Mouse (Mus musculus) limb, embryonic 12.5 days (tissue): ENCODE measurements around the gene Etv6. TPM values are rescaled to one million over a fixed set of nuclear protein-coding genes. Genes with fewer than 3 reads are reported as not detected.

Experiments used
- ATAC-seq: fragments of 200-750 bp; cut with Nextera tagmentation; 2 replicates; pipeline ENCODE4 v1.8.0; 2017; ENCODE audit warnings: low read depth, moderate TSS enrichment; ENCODE audit not compliant: insufficient number of reproducible peaks, insufficient read depth, low FRiP score, low TSS enrichment
- H3K27ac ChIP-seq: fragments of 300-500 bp; sonication (generic); 2 replicates; pipeline ENCODE4 v1.5.1; 2016; ENCODE audit warnings: mild to moderate bottlenecking, moderate library complexity
- H3K27me3 ChIP-seq: fragments of 300-500 bp; sonication (generic); 2 replicates; pipeline ENCODE4 v1.6.1; 2016; ENCODE audit warnings: mild to moderate bottlenecking, moderate library complexity
- H3K36me3 ChIP-seq: fragments of 300-500 bp; sonication (generic); 2 replicates; pipeline ENCODE4 v1.6.1; 2016; ENCODE audit warnings: mild to moderate bottlenecking, moderate library complexity
- H3K4me1 ChIP-seq: fragments of 300-500 bp; sonication (generic); replicated peaks from 2 replicates; pipeline ENCODE4 v1.6.1; 2016
- H3K4me2 ChIP-seq: fragments of 300-500 bp; sonication (generic); 2 replicates; pipeline ENCODE4 v1.6.1; 2016; ENCODE audit warnings: mild to moderate bottlenecking, moderate library complexity
- H3K4me3 ChIP-seq: fragments of 300-500 bp; sonication (generic); replicated peaks from 2 replicates; pipeline ENCODE4 v1.5.1; 2016; ENCODE audit warnings: mild to moderate bottlenecking
- H3K9ac ChIP-seq: fragments of 300-500 bp; sonication (generic); replicated peaks from 2 replicates; pipeline ENCODE4 v1.6.1; 2016; ENCODE audit warnings: mild to moderate bottlenecking, moderate library complexity
- H3K9me3 ChIP-seq: fragments of 300-500 bp; sonication (generic); 2 replicates; pipeline ENCODE4 v1.6.1; 2016; ENCODE audit warnings: mild to moderate bottlenecking, moderate library complexity
- WGBS: fragments of 180-500 bp; shearing (Covaris S2); methylation state at CpG from one replicate; pipeline ENCODE4 v1.1.7; 2016; 5-methylcytosine and 5-hydroxymethylcytosine counted together
- polyA plus RNA-seq: library from polyadenylated mRNA; unstranded; fragments of >200 nt; fragmentation: Nextera tagmentation; extraction: Ambion mirVana; gene quantifications from 2 replicates; pipeline ENCODE4 v1.2.1, GENCODE M21; 2016

Etv6 gene
- polyA plus RNA-seq, 1 experiment from 2014 or later, result 16.3 TPM

GRCm38 (mm10) chr6:134123474-134123873 is 88.0 kb downstream of the Etv6 start:
- Histone ChIP-seq H3K27me3 (no peaks in the 10 kb centered on the region), H3K4me2 (no peak overlapping the region), H3K9ac (no peak overlapping the region), H3K4me3 (no peak overlapping the region), H3K27ac (no peak overlapping the region), H3K36me3 (0 out of 2 replicates have a peak, but pooled peaks cover 2% of the 10 kb centered on the region), H3K4me1 (peaks cover 25% of the 10 kb centered on the region), H3K9me3 (no peaks in the 10 kb centered on the region)
- no peak for ATAC-seq
- WGBS, result 85% methylated on average over 7 of the region's 7 CpGs

- Histone ChIP-seq H3K4me3 (no peak overlapping the region), H3K4me2 (no peak overlapping the region), H3K27ac (no peak overlapping the region), H3K36me3 (peaks cover 5% of the 10 kb centered on the region; the same call in 1 of the 2 replicates), H3K9me3 (no peaks in the 10 kb centered on the region), H3K9ac (no peak overlapping the region), H3K27me3 (no peaks in the 10 kb centered on the region), H3K4me1 (peaks cover 19% of the 10 kb centered on the region)
- ATAC-seq, result no peak
- 95% methylated on average over 10 of the region's 10 CpGs for WGBS
Measured at GRCm38 (mm10) chr6:134124256-134124655, 88.8 kb downstream of the Etv6 start.

- Histone ChIP-seq H3K27ac (peak overlapping the region; percentile 32), H3K27me3 (no peaks in the 10 kb centered on the region), H3K36me3 (peaks cover 14% of the 10 kb centered on the region; the same call in 1 of the 2 replicates), H3K4me1 (peaks cover 15% of the 10 kb centered on the region), H3K4me3 (no peak overlapping the region), H3K4me2 (no peak overlapping the region), H3K9ac (no peak overlapping the region), H3K9me3 (no peaks in the 10 kb centered on the region)
- ATAC-seq, result peak; percentile 74; the same call in 1 of the 2 replicates
- WGBS, result 48% methylated on average over 6 of the region's 6 CpGs
Measured at GRCm38 (mm10) chr6:134127996-134128395, 92.5 kb downstream of the Etv6 start.

GRCm38 (mm10) chr6:134128594-134128993 is 93.1 kb downstream of the Etv6 start:
- no peak for ATAC-seq
- Histone ChIP-seq H3K36me3 (peaks cover 14% of the 10 kb centered on the region; the same call in 1 of the 2 replicates), H3K4me1 (peaks cover 15% of the 10 kb centered on the region), H3K9me3 (no peaks in the 10 kb centered on the region), H3K27ac (peak overlapping the region; percentile 32), H3K4me2 (no peak overlapping the region), H3K4me3 (no peak overlapping the region), H3K9ac (no peak overlapping the region), H3K27me3 (no peaks in the 10 kb centered on the region)
- 68% methylated on average over 13 of the region's 13 CpGs for WGBS

- no peak for ATAC-seq
- no peak overlapping the region for H3K27ac ChIP-seq
- H3K9me3 ChIP-seq, result no peaks in the 10 kb centered on the region
- no peak overlapping the region for H3K4me3 ChIP-seq
- peaks cover 11% of the 10 kb centered on the region; the same call in 1 of the 2 replicates for H3K36me3 ChIP-seq
- peaks cover 15% of the 10 kb centered on the region for H3K4me1 ChIP-seq
- H3K9ac ChIP-seq, result no peak overlapping the region
- H3K27me3 ChIP-seq, result no peaks in the 10 kb centered on the region
- 93% methylated on average over 7 of the region's 7 CpGs for WGBS
- H3K4me2 ChIP-seq, result no peak overlapping the region
Measured at GRCm38 (mm10) chr6:134129848-134130247, 94.3 kb downstream of the Etv6 start.

- peaks cover 15% of the 10 kb centered on the region for H3K4me1 ChIP-seq
- no peak overlapping the region for H3K4me2 ChIP-seq
- H3K9me3 ChIP-seq, result no peaks in the 10 kb centered on the region
- no peak overlapping the region for H3K9ac ChIP-seq
- ATAC-seq, result no peak
- 92% methylated on average over 5 of the region's 5 CpGs for WGBS
- H3K27ac ChIP-seq, result no peak overlapping the region
- H3K36me3 ChIP-seq, result peaks cover 11% of the 10 kb centered on the region; the same call in 1 of the 2 replicates
- H3K27me3 ChIP-seq, result no peaks in the 10 kb centered on the region
- H3K4me3 ChIP-seq, result no peak overlapping the region
Measured at GRCm38 (mm10) chr6:134130816-134131215, 95.3 kb downstream of the Etv6 start.

GRCm38 (mm10) chr6:134131601-134132000 is 96.1 kb downstream of the Etv6 start:
- Histone ChIP-seq H3K4me3 (no peak overlapping the region), H3K36me3 (peaks cover 11% of the 10 kb centered on the region; the same call in 1 of the 2 replicates), H3K27me3 (no peaks in the 10 kb centered on the region), H3K4me1 (peaks cover 15% of the 10 kb centered on the region), H3K27ac (no peak overlapping the region), H3K4me2 (no peak overlapping the region), H3K9ac (no peak overlapping the region), H3K9me3 (no peaks in the 10 kb centered on the region)
- ATAC-seq, result no peak
- 90% methylated on average over 2 of the region's 2 CpGs for WGBS

- Histone ChIP-seq H3K4me2 (no peak overlapping the region), H3K9ac (no peak overlapping the region), H3K4me1 (no peaks in the 10 kb centered on the region), H3K27ac (no peak overlapping the region), H3K4me3 (no peak overlapping the region), H3K27me3 (no peaks in the 10 kb centered on the region), H3K36me3 (peaks cover 26% of the 10 kb centered on the region; the same call in 1 of the 2 replicates), H3K9me3 (no peaks in the 10 kb centered on the region)
- WGBS, result 75% methylated on average over 4 of the region's 4 CpGs
- ATAC-seq, result no peak
Measured at GRCm38 (mm10) chr6:134133756-134134155, 98.3 kb downstream of the Etv6 start.

- Histone ChIP-seq H3K36me3 (peaks cover 19% of the 10 kb centered on the region; the same call in 1 of the 2 replicates), H3K4me2 (no peak overlapping the region), H3K27ac (no peak overlapping the region), H3K4me1 (no peaks in the 10 kb centered on the region), H3K9ac (no peak overlapping the region), H3K9me3 (no peaks in the 10 kb centered on the region), H3K27me3 (no peaks in the 10 kb centered on the region), H3K4me3 (no peak overlapping the region)
- 85% methylated on average over 9 of the region's 9 CpGs for WGBS
- no peak for ATAC-seq
Measured at GRCm38 (mm10) chr6:134134821-134135323, 99.4 kb downstream of the Etv6 start.

GRCm38 (mm10) chr6:134136315-134136714 is 100.8 kb downstream of the Etv6 start:
- Histone ChIP-seq H3K9ac (no peak overlapping the region), H3K27ac (no peak overlapping the region), H3K9me3 (no peaks in the 10 kb centered on the region), H3K4me3 (no peak overlapping the region), H3K27me3 (no peaks in the 10 kb centered on the region), H3K4me1 (peaks cover 9% of the 10 kb centered on the region), H3K36me3 (peaks cover 17% of the 10 kb centered on the region; the same call in 1 of the 2 replicates), H3K4me2 (no peak overlapping the region)
- WGBS, result 87% methylated on average over 3 of the region's 3 CpGs
- ATAC-seq, result no peak

GRCm38 (mm10) chr6:134139359-134139758 is 103.9 kb downstream of the Etv6 start:
- no peak overlapping the region for H3K9ac ChIP-seq
- WGBS, result 82% methylated on average over 3 of the region's 3 CpGs
- no peak overlapping the region for H3K4me3 ChIP-seq
- no peak overlapping the region for H3K4me2 ChIP-seq
- peaks cover 34% of the 10 kb centered on the region for H3K4me1 ChIP-seq
- H3K27ac ChIP-seq, result no peak overlapping the region
- peaks cover 17% of the 10 kb centered on the region; the same call in 1 of the 2 replicates for H3K36me3 ChIP-seq
- ATAC-seq, result no peak
- H3K27me3 ChIP-seq, result no peaks in the 10 kb centered on the region
- H3K9me3 ChIP-seq, result no peaks in the 10 kb centered on the region
